Mouse (Mus musculus): ENCODE results near the gene Il17c. TPM values are rescaled to one million over a fixed set of nuclear protein-coding genes. Genes with fewer than 3 reads are reported as not detected.

Il17c gene
- polyA plus RNA-seq (2014; fragmentation: Nextera tagmentation; extraction: Ambion mirVana), result not detected in 2 replicates

GRCm38 (mm10) chr8:122421376-122422070 lies at the start of gene Il17c:
Gene Il17c (plus strand): TSS chr8:122422020.
- Histone ChIP-seq H3K27ac (replicated peaks; ENCODE audit: low read depth, low read length) (no peak within 1 kb of the TSS), H3K4me3 (ENCODE audit: low read depth, low read length) (no peak within 1 kb of the TSS), H3K4me1 (ENCODE audit: control insufficient read depth, insufficient read depth, low read length) (no peaks in the 10 kb centered on the region), H3K36me3 (ENCODE audit: control insufficient read depth, insufficient read depth, low read length) (peaks cover 5% of the 10 kb centered on the region; the same call in 1 of the 2 replicates), H3K9ac (ENCODE audit: low read length) (no peak within 1 kb of the TSS), H3K9me3 (ENCODE audit: control insufficient read depth, low read length) (no peaks in the 10 kb centered on the region), H3K27me3 (ENCODE audit: control insufficient read depth, insufficient read depth, low read length) (no peaks in the 10 kb centered on the region), H3K4me2 (ENCODE audit: low read depth, severe bottlenecking) (no peak within 1 kb of the TSS)
- 79% methylated on average over 14 of the region's 14 CpGs for WGBS
- DNase-seq (ENCODE audit: low spot score) (no peak), ATAC-seq (ENCODE audit: insufficient number of reproducible peaks, low FRiP score, low TSS enrichment, low read depth) (no peak)

- Histone ChIP-seq H3K4me3 (ENCODE audit: low read depth, low read length) (peak overlapping the region; percentile 85; the same call in 1 of the 2 replicates), H3K27ac (replicated peaks; ENCODE audit: low read depth, low read length) (no peak overlapping the region), H3K27me3 (ENCODE audit: control insufficient read depth, insufficient read depth, low read length) (no peaks in the 10 kb centered on the region), H3K4me1 (ENCODE audit: control insufficient read depth, insufficient read depth, low read length) (peaks cover 4% of the 10 kb centered on the region; the same call in 1 of the 2 replicates), H3K36me3 (ENCODE audit: control insufficient read depth, insufficient read depth, low read length) (0 out of 2 replicates have a peak, but pooled peaks cover 2% of the 10 kb centered on the region), H3K9me3 (ENCODE audit: control insufficient read depth, low read length) (no peaks in the 10 kb centered on the region), H3K4me2 (ENCODE audit: low read depth, severe bottlenecking) (no peak overlapping the region; the same call in 1 of the 2 replicates), H3K9ac (ENCODE audit: low read length) (no peak overlapping the region)
- 91% methylated on average over 7 of the region's 7 CpGs for WGBS
- DNase-seq (ENCODE audit: low spot score), result no peak
- ATAC-seq (ENCODE audit: insufficient number of reproducible peaks, low FRiP score, low TSS enrichment, low read depth), result no peak
Observed at GRCm38 (mm10) chr8:122375320-122375719, 46.5 kb upstream of the Il17c start.

GRCm38 (mm10) chr8:122375751-122376364 lies 46.0 kb upstream of the Il17c start:
- ATAC-seq (ENCODE audit: insufficient number of reproducible peaks, low FRiP score, low TSS enrichment, low read depth), result no peak; the same call in none of the 2 replicates
- peak overlapping the region; percentile 51 for H3K4me2 ChIP-seq (ENCODE audit: low read depth, severe bottlenecking)
- no peak for DNase-seq (ENCODE audit: low spot score)
- H3K4me3 ChIP-seq (ENCODE audit: low read depth, low read length), result peak overlapping the region; percentile 85
- no peaks in the 10 kb centered on the region for H3K27me3 ChIP-seq (ENCODE audit: control insufficient read depth, insufficient read depth, low read length)
- WGBS, result 23% methylated on average over 13 of the region's 13 CpGs
- peaks cover 4% of the 10 kb centered on the region; the same call in 1 of the 2 replicates for H3K4me1 ChIP-seq (ENCODE audit: control insufficient read depth, insufficient read depth, low read length)
- no peak overlapping the region for H3K9ac ChIP-seq (ENCODE audit: low read length)
- H3K9me3 ChIP-seq (ENCODE audit: control insufficient read depth, low read length), result no peaks in the 10 kb centered on the region
- H3K36me3 ChIP-seq (ENCODE audit: control insufficient read depth, insufficient read depth, low read length), result 0 out of 2 replicates have a peak, but pooled peaks cover 2% of the 10 kb centered on the region
- no peak overlapping the region for H3K27ac ChIP-seq (replicated peaks; ENCODE audit: low read depth, low read length)

- under 1% methylated on average over 79 of the region's 107 CpGs for WGBS
Observed at GRCm38 (mm10) chr8:122376365-122377231, 45.2 kb upstream of the Il17c start, which contains the start of gene Zc3h18. Gene Zc3h18 (plus strand): TSS chr8:122376609.

GRCm38 (mm10) chr8:122383039-122383438 lies 38.8 kb upstream of the Il17c start:
- ATAC-seq (ENCODE audit: insufficient number of reproducible peaks, low FRiP score, low TSS enrichment, low read depth), result no peak
- Histone ChIP-seq H3K4me1 (ENCODE audit: control insufficient read depth, insufficient read depth, low read length) (no peaks in the 10 kb centered on the region), H3K27me3 (ENCODE audit: control insufficient read depth, insufficient read depth, low read length) (no peaks in the 10 kb centered on the region), H3K36me3 (ENCODE audit: control insufficient read depth, insufficient read depth, low read length) (peaks cover 30% of the 10 kb centered on the region), H3K27ac (replicated peaks; ENCODE audit: low read depth, low read length) (no peak overlapping the region), H3K9ac (ENCODE audit: low read length) (no peak overlapping the region), H3K4me2 (ENCODE audit: low read depth, severe bottlenecking) (no peak overlapping the region), H3K9me3 (ENCODE audit: control insufficient read depth, low read length) (no peaks in the 10 kb centered on the region), H3K4me3 (ENCODE audit: low read depth, low read length) (no peak overlapping the region)
- no peak for DNase-seq (ENCODE audit: low spot score)
- 88% methylated on average over 4 of the region's 4 CpGs for WGBS

More at GRCm38 (mm10) chr8:122376365-122377231, 45.2 kb upstream of the Il17c start, which contains the start of gene Zc3h18:
- Histone ChIP-seq H3K4me2 (ENCODE audit: low read depth, severe bottlenecking) (peak within 1 kb of the TSS; percentile 51), H3K4me3 (ENCODE audit: low read depth, low read length) (peak within 1 kb of the TSS; percentile 85), H3K9ac (ENCODE audit: low read length) (peak within 1 kb of the TSS; percentile 94), H3K36me3 (ENCODE audit: control insufficient read depth, insufficient read depth, low read length) (0 out of 2 replicates have a peak, but pooled peaks cover 2% of the 10 kb centered on the region), H3K27me3 (ENCODE audit: control insufficient read depth, insufficient read depth, low read length) (no peaks in the 10 kb centered on the region), H3K9me3 (ENCODE audit: control insufficient read depth, low read length) (no peaks in the 10 kb centered on the region), H3K27ac (replicated peaks; ENCODE audit: low read depth, low read length) (peak within 1 kb of the TSS; percentile 84), H3K4me1 (ENCODE audit: control insufficient read depth, insufficient read depth, low read length) (peaks cover 4% of the 10 kb centered on the region; the same call in 1 of the 2 replicates)
- DNase-seq (ENCODE audit: low spot score) (peak; percentile 100), ATAC-seq (ENCODE audit: insufficient number of reproducible peaks, low FRiP score, low TSS enrichment, low read depth) (peak; percentile 89)

- WGBS, result 89% methylated on average over 3 of the region's 3 CpGs
- Histone ChIP-seq H3K27ac (replicated peaks; ENCODE audit: low read depth, low read length) (no peak overlapping the region), H3K4me1 (ENCODE audit: control insufficient read depth, insufficient read depth, low read length) (no peaks in the 10 kb centered on the region), H3K27me3 (ENCODE audit: control insufficient read depth, insufficient read depth, low read length) (no peaks in the 10 kb centered on the region), H3K36me3 (ENCODE audit: control insufficient read depth, insufficient read depth, low read length) (peaks cover 45% of the 10 kb centered on the region), H3K4me3 (ENCODE audit: low read depth, low read length) (no peak overlapping the region), H3K9ac (ENCODE audit: low read length) (no peak overlapping the region), H3K4me2 (ENCODE audit: low read depth, severe bottlenecking) (no peak overlapping the region), H3K9me3 (ENCODE audit: control insufficient read depth, low read length) (no peaks in the 10 kb centered on the region)
- ATAC-seq (ENCODE audit: insufficient number of reproducible peaks, low FRiP score, low TSS enrichment, low read depth) (no peak), DNase-seq (ENCODE audit: low spot score) (no peak)
Observed at GRCm38 (mm10) chr8:122389357-122389756, 32.5 kb upstream of the Il17c start.

- Histone ChIP-seq H3K36me3 (ENCODE audit: control insufficient read depth, insufficient read depth, low read length) (peaks cover 36% of the 10 kb centered on the region), H3K27me3 (ENCODE audit: control insufficient read depth, insufficient read depth, low read length) (no peaks in the 10 kb centered on the region), H3K9me3 (ENCODE audit: control insufficient read depth, low read length) (no peaks in the 10 kb centered on the region), H3K9ac (ENCODE audit: low read length) (no peak overlapping the region), H3K4me1 (ENCODE audit: control insufficient read depth, insufficient read depth, low read length) (no peaks in the 10 kb centered on the region), H3K4me3 (ENCODE audit: low read depth, low read length) (no peak overlapping the region), H3K27ac (replicated peaks; ENCODE audit: low read depth, low read length) (no peak overlapping the region), H3K4me2 (ENCODE audit: low read depth, severe bottlenecking) (no peak overlapping the region)
- ATAC-seq (ENCODE audit: insufficient number of reproducible peaks, low FRiP score, low TSS enrichment, low read depth) (no peak), DNase-seq (ENCODE audit: low spot score) (no peak)
- 86% methylated on average over 3 of the region's 3 CpGs for WGBS
Observed at GRCm38 (mm10) chr8:122390758-122391157, 31.1 kb upstream of the Il17c start.

GRCm38 (mm10) chr8:122393717-122394116 lies 28.1 kb upstream of the Il17c start:
- H3K27me3 ChIP-seq (ENCODE audit: control insufficient read depth, insufficient read depth, low read length), result no peaks in the 10 kb centered on the region
- no peaks in the 10 kb centered on the region for H3K4me1 ChIP-seq (ENCODE audit: control insufficient read depth, insufficient read depth, low read length)
- H3K9me3 ChIP-seq (ENCODE audit: control insufficient read depth, low read length), result no peaks in the 10 kb centered on the region
- no peak overlapping the region for H3K27ac ChIP-seq (replicated peaks; ENCODE audit: low read depth, low read length)
- H3K4me3 ChIP-seq (ENCODE audit: low read depth, low read length), result no peak overlapping the region
- DNase-seq (ENCODE audit: low spot score) (no peak), ATAC-seq (ENCODE audit: insufficient number of reproducible peaks, low FRiP score, low TSS enrichment, low read depth) (no peak)
- peaks cover 32% of the 10 kb centered on the region; the same call in 1 of the 2 replicates for H3K36me3 ChIP-seq (ENCODE audit: control insufficient read depth, insufficient read depth, low read length)
- H3K4me2 ChIP-seq (ENCODE audit: low read depth, severe bottlenecking), result no peak overlapping the region
- no peak overlapping the region for H3K9ac ChIP-seq (ENCODE audit: low read length)
